Mouse (Mus musculus) megakaryocyte progenitor cell, adult 5-6 weeks (primary cell): ENCODE data around the gene Crip3. TPM values are rescaled to one million over a fixed set of nuclear protein-coding genes. Genes with fewer than 3 reads are reported as not detected.

Experiments used
- ATAC-seq: replicated peaks from 2 replicates; pipeline ENCODE4 v1.8.0; 2016; ENCODE audit warnings: mild to moderate bottlenecking, moderate TSS enrichment, inconsistent platforms; ENCODE audit not compliant: poor library complexity
- total RNA-seq, 2 experiments: library from RNA; stranded (forward) in 1 of 2; stranded (reverse) in 1 of 2; fragments of 157-497, 149-512 nt in 1 of 2; fragments of 200-1000 nt in 1 of 2; gene quantifications; 2 replicates each; pipeline versions ENCODE4 v1.2.3 to v1.2.4; 2015 to 2017

The Crip3 gene
- total RNA-seq (2015), result not detected in 2 replicates
- total RNA-seq (2017), result not detected in 2 replicates

DNA sequence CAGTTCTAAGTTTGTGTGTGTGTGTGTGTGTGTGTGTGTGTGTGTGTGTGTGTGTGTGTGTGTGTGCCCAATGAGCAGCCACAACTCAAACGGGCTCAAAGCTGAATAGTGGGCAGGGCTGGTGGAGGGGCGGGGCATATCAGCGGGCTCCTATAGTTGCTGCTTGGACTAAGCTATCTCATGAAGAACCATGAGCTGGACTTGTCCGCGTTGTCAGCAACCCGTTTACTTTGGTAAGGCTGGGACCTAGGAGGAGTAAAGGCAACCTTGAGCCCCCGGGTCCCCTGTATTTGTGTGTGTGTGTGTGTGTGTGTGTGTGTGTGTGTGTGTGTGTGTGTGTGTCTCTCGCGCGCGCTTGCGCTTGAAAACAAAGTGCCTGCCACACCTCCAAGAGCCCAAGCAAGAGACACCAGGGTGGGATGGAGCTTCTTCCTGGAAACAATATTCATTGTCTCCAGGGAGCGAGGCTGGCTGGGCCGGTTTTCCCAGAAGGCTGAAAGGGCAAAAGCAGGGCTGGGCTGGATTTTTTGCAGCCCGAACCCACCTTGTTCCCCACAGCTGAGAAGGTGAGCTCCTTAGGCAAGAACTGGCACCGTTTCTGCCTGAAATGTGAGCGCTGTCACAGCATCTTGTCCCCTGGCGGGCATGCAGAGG is at the start of gene Crip3:
Gene Crip3 (plus strand): TSS at position 166 of the 654 bp plus-strand sequence.
- ATAC-seq, result peak; percentile 48; the same call in 1 of the 2 replicates

DNA sequence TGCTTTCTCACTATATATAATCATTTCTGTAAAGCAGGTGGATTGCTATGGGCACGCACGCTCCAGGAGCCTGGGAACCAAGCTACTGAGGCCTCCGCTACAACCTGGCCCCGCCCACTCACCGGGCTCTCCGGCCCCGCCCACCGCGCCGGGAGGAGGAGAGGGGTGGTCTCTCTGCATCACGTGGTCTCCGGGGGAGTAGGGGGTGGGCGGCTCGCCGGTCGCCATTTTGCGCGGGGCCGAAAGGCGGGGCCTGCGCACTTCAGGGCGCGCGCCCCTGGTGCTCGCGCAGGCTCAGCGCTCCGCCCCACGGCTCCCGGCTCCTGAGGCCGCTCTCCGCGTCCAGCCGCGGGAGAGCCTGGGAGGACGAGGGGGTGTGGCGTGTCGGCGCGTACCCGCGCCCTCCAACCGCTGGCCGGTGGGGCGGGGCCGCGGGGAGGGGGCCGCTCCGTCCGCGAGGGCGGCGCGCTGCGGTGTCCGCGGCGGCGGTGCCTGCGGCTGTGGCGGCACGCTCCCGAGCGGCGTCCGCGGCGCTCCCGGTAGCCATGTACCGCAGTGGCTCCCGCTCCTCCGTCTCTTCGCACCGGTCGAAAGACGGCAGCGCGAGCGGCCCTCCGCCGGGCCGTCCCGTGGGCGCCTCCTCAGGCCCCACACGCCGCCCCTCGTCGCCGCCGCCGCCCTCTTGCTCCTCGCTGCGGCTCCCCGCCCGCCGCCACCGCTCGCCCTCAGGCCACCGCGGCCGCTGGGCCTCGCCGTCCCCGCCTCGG is 45.2 kb upstream of the Crip3 start, which contains the start of gene Zfp318:
Gene Zfp318 (plus strand): TSS at position 438 of the 767 bp plus-strand sequence.
- peak; percentile 97 for ATAC-seq

DNA sequence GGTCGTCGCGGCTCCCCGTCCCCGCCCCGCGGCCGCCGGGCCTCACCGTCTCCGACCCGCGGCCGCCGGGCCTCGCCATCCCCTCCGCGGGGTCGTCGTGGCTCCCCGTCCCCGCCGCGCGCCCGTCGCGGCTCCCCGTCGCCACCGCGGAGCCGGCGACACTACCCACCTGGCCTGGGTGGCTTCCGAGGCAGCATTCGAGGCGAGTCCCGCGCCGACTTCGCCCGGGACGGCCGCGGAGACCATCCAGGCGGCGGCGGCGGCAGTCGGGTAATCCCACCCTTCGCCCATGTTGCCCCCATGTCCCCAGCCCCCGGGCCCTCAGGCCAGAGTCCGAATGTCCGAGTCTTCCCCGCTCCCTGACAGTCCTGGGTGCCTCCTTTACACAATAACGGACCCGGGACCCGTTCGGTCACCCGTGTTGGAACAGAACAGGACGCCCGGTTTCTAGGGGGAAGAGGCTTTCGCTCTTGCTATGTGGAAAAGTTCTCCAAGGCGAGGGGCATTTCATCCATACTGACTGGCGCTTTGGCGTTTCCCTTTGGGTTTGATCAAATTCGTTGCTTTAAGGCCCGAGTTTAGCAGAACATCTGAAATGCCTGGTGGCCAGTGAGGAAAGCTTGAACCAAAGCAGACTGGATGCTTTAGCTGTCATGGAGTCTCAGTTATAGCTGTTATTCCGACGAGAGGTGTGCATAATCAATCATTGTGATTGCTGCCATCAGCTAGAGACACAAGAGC is 44.5 kb upstream of the Crip3 start:
- no peak for ATAC-seq

DNA sequence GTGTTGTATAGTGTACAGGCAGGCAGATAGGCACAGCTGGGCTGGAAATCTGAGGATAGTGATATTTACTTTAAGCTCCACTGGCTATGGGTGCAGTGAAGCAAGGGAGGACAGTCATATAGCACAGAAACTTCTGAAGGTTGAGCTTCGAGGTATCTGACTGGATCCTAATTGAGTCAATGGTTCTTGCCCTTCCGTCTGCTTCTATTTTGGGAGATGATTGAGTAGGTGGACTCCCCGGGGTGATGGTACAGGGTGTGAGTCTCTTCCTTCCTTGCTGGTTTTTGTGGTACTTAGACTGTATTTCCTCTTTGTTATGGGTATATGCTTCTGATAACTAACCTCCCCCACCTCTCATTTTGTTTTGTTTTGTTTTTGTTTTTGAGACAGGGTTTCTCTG is 40.5 kb upstream of the Crip3 start:
- ATAC-seq, result no peak

DNA sequence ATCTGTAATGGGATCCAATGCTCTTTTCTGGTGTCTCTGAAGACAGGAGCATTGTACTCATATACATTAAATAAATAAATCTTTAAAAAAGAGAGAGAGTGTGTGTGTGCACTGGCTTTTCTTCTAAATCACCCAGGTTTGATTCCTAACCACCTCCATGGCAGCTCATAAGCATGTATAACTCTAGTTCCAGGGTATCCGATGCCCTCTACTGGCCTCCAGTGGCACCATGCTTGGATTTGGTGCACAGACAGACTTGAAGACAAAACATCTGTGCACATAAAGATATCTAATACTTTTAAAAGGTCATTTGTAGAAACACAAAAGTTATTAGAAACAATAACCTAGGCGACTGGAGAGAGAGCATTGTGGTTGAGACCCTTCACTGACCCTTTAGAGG is 35.7 kb upstream of the Crip3 start:
- ATAC-seq, result peak; percentile 80

DNA sequence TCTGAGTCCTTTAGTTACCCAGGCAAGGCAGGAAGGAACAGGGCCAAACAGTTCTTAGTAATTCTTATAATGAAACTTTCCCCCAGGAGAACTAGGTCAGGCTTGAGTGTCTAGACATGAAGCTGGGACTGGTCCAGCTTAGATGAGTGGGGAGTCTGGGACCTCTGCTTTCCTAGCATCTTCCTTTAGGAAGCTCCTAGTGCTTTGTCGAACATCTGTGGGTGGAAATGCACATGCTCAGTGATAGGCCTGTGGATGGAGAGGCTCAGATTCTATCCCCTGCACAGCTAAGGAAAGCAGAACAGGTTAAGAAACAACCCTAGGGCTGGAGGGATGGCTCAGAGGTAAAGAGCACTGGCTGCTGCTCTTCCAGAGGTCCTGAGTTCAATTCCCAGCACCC is 34.1 kb upstream of the Crip3 start:
- ATAC-seq, result no peak

DNA sequence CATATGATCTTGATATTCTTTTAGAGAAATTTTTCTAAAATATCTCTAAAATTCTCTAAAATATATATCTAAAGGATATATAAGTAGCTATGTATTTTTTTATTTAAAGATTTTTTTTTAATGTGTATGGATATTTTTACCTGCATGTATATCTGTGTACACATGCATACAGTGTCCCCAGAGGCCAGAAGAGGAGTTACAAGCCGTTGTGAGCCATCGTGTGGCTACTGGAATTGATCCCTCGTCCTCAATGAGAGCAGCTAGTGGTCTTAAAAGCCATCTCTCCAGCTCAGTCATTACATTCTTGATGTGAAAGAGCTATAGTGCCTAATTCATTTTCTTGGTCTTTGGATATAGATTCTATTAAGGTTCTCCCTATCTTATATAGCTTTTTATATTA is 20.2 kb upstream of the Crip3 start:
- peak; percentile 54; the same call in 1 of the 2 replicates for ATAC-seq

DNA sequence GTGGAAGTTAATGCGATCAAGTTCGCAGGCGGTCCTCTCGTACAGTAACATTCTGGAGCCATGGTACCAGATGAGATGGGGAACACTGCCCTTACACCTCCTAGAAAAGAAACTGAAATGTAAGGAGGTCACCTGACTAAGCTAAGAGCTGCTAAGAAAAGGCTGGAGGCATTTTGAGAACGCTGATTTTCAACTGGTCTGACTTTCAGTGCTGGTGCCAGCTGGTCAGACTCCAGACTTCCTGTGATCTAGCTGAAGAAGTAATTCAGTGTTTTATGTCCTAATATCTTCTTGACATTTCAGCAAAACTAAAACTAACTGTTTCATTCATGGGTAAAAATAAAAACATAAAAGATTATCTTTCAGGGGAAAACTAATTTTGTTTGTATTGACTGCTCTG is 10.1 kb upstream of the Crip3 start:
- no peak for ATAC-seq

DNA sequence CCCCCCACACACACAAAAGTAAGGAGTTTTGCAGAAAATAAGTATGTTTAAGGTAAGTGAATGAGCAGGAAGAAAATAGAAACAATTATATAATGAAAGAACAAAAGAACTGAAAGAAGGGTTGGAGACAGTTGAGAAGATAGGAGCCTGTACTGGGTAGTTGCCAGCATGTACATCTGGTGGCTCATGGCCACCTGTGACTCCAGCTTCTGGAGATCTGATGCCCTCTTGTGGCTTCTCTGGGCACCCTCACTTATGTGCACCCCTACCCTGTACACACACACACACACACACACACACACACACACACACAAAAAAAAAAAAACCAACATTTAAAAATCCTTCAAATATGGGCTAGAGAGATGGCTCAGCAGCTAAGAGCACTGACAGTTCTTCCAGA is 9.0 kb upstream of the Crip3 start:
- ATAC-seq, result peak; percentile 60; the same call in 1 of the 2 replicates

DNA sequence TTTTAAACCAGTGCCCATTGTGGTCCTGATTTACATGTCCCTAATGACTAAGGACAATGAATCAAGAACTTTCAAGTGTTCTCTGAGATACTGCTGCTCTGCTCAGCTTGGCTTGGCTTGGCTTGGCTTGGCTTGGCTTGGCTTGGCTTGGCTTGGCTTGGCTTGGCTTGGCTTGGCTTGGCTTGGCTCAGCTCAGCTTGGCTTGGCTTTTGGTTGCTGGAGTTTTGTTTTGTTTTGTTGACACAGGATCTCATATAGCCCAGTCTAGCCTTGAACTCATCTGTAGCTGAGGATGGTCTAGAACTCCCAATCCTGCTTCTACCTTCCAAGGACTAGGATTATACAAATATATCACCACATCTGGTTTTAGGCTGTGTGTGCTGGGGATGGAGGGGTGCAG is 2.2 kb upstream of the Crip3 start:
- no peak for ATAC-seq

DNA sequence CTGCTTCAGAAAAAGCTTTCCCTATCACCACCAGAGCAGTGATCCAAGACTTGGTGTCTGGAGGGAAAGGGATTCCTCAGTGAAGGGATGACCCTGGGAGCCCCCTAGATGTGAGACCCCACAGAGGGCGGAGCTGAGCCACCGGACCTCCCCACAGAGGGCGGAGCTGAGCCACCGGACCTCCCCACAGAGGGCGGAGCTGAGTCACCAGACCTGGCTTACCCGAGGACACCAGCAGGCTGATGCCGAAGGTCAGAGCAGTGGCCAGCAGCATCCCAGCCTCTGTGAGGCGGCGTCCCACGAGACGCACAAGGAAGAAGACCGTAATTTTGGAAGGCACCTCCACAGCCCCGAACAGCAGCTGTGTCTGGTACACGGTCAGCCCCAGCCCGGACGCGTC is 4.9 kb downstream of the Crip3 start:
- peak; percentile 53 for ATAC-seq

DNA sequence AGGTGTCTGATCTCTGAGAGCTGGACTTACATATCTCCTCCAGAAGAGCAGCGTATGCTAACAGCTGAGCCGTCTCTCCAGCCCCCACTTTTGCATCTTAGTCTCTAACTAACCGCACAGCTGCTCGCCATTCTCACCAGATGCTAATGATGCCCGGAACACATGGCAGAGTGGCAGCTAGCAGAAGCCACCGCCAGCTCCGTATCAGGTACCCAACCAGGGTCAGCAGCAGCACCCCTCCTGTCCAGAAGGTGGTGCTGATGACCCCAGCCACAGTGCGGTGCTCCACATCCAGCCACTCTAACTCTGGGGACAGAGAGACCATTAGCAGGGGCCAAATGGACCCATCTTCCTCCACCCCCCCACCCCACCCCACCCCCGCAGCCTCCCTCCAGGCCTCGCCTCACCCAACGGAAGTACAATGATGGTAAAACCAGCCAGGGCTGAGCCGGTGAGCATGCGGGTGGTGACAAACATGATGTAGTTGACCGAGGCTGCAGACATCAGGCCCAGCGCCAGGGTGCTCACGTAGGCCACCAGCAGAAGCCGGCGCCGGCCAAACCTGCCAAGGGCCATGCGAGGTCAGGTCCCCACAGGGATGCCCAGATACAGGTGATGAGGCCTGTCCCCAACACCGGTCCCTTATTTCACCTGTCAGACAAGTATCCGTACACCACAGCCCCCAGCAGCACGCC is 8.1 kb downstream of the Crip3 start:
- peak; percentile 75 for ATAC-seq

DNA sequence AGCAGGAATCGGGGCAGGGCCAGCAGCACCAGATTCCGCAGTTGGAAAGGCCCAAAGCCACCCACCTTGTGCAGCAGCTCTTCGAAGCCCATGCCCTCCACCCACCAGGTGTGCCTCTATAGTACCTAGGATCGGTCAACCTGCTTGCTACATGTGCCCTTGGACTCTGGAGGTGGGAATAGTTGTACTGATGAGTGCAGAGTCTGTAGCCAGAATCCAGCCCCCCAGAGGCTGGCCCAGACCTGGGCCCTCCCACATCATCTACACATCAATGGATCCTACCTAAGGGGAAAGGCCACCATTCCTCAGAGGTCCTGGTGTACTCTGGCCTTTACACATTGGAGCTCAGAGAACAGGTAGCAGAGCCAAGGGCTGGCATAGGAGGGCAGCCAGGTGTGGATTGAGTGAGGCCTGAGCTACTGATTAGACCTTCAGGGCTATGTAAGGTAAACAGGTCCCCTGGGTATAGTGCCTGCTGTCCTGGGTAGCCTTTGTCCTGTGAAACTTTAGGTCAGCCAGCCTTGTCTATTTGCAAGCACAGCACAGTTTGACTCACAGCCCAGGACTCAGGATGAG is 9.7 kb downstream of the Crip3 start, which contains the start of gene Slc22a7:
Gene Slc22a7 (minus strand): TSS at position 160 of the 576 bp plus-strand sequence.
- no peak for ATAC-seq

DNA sequence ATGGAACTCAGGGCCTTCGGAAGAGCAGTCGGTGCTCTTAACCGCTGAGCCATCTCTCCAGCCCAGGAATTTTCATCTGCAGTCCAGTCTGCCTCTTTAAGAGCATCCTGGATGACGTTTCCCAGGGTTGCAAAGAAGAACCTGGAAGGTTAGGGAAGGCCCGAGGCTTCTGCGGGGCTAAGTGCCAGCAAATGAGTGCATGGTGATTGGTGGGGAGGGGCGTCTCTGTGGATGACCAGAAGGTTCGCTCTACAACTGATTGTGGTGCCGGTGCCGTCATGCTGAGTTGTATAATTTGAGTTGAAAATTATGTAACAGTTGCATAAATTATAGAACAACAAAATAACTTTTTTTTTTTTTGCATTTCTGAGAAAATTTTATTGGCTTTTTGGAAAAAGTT is 10.4 kb downstream of the Crip3 start:
- no peak for ATAC-seq

DNA sequence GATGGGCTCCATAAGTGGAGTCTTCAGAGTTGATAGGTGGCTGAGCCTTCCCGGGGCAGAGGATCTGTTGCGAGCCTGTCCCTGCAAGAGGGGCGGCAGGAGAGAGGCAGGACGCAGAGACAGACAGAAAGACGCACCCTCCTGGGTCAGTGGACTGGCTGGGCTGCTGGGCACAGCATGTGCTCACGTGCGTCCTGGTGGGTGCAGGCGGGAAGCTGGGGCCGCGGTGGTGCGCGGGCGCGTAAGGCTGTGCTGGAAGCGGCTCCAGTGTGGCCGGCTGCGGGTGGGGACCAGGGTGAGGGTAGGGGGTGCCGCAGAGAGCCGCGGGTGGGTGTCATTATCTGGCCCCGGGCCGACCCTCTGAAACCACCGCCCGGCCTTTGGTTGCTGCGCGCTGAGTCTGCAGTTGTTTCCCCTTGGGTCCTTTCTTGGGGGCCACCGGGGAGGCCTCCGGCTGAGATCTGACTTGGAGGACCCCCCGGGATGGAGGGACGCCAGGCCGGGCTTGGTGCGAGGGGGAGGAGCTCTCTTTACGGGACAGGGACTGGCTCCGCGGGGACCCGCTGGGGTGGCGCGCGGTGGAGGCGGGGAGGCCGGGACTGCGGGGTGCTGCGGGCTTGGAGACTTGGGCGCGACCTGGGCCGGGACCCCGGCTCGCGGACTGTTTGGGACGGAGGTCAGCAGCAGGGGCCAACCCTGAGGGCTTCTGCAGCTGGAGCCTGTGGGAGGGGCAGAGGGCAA is 16.3 kb downstream of the Crip3 start:
- no peak for ATAC-seq

DNA sequence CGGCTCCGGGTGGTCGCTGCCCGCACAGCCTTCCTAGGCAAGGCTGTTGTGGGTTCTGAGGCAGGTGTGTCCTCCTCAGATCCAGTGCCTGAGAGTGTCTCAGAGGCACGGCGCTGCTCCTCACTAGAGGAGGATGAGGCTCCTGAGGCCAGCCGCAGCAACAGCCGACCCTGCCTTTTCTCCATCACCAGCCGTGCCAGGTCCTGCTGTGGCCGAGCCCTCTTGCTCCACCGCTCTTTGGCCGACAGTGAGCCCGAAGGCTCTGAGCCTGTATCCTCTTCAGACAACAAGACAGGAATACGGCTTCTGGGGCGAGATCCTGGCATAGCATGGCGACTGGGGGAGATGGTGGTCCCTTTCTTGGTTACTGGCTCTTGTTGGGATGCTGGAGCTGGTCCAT is 17.5 kb downstream of the Crip3 start:
- no peak for ATAC-seq

DNA sequence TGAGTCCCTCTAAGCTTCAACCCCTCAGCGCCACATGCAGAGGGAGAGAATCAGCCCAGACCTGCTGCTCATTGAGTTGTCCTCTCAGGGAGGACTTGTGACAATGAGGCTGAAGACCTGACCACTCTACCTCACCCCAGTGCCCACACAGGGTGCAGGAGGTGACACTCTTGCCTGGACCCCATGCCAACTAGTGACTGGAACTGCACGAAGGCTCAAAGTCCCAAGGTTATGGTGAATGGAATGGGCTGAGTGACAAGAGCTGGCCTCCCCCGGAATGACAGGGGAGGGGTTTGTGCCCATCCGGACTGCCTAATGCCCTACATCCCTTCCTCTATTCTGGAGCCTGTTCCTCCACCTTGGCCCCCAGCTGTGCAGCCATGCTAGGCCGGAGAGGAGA is 24.0 kb downstream of the Crip3 start:
- ATAC-seq, result no peak

DNA sequence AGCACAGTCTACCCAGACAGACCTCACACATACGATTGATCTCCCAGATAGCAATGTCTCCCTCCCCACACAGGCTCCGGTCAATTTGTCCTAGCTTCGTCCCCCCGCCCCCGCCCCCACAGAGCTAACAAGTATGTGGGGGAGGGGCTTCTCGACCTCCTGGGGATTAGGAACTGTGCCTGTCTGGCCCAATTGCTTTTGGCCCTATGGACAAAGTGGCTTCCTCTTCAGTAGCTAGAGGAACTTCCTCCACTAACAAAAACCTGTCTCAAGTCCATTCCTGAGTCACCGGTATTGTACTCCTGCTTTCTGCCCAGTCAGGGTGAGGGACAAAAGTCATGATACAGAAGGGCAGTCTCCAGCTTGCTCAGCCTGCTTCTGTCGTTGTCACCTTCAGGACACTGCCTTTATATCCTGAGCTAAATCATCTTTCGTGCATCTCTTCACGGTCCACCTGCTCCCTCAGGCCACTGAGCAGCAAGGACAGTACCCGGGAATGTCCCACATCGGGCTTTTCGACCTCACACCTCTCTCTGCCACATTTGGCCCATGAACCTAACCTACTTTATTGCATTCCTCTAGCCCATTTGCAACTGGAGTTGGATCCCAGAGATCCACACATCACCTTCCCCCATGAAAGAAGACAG is 24.7 kb downstream of the Crip3 start:
- ATAC-seq, result no peak

DNA sequence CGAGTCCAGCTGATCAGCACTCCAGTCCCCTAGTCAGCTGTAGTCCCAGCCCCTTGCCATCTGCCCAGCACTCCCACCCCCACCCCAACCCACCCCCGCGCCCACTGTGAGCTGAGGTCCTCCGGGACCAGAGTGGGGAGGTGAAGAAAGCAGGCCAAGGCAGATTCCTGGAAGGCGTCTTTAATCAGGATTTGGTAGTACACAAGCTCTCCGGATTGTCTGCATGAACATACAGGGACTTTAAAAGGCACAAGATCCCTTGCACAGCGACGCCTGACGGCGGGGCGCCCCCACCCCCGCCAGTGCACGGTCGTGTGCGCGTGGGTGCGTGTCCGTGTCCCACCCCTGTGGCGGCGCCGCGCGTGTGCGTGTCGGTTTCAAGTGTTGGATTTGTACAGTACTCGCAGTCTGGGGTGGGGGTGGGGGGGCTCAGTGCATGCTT is 25.3 kb downstream of the Crip3 start:
- ATAC-seq, result no peak
